Mouse (Mus musculus) lung, embryonic 14.5 days (tissue): ENCODE results near the gene Smg6. TPM values are rescaled to one million over a fixed set of nuclear protein-coding genes. Genes with fewer than 3 reads are reported as not detected.

Source experiments
- ATAC-seq: fragments of 200-750 bp; cut with Nextera tagmentation; 2 replicates; pipeline ENCODE4 v1.8.0; 2017; ENCODE audit warnings: mild to moderate bottlenecking, moderate TSS enrichment, moderate library complexity; ENCODE audit not compliant: insufficient read depth
- DNase-seq: peaks from one replicate; pipeline ENCODE4 v3.0.0-alpha.2; 2015
- H3K27ac ChIP-seq: fragments of 300-500 bp; sonication (generic); 2 replicates; pipeline ENCODE4 v1.5.1; 2014; ENCODE audit warnings: low read depth, mild to moderate bottlenecking, moderate library complexity
- H3K27me3 ChIP-seq: fragments of 300-500 bp; sonication (generic); 2 replicates; pipeline ENCODE4 v1.6.1; 2014; ENCODE audit warnings: low read length, control low read depth; ENCODE audit not compliant: insufficient read depth
- H3K36me3 ChIP-seq: fragments of 300-500 bp; sonication (generic); 2 replicates; pipeline ENCODE4 v1.6.1; 2014; ENCODE audit warnings: control low read depth; ENCODE audit not compliant: insufficient read depth
- H3K4me1 ChIP-seq: fragments of 300-500 bp; sonication (generic); 2 replicates; pipeline ENCODE4 v1.6.1; 2014; ENCODE audit warnings: antibody characterized with exemption, control low read depth; ENCODE audit not compliant: insufficient read depth
- H3K4me2 ChIP-seq: fragments of 300-500 bp; sonication (generic); 2 replicates; pipeline ENCODE4 v1.6.1; 2014; ENCODE audit warnings: mild to moderate bottlenecking
- H3K4me3 ChIP-seq: fragments of 300-500 bp; sonication (generic); 2 replicates; pipeline ENCODE4 v1.5.1; 2014; ENCODE audit warnings: low read depth, low read length
- H3K9ac ChIP-seq: fragments of 300-500 bp; sonication (generic); 2 replicates; pipeline ENCODE4 v1.6.1; 2014
- H3K9me3 ChIP-seq: fragments of 300-500 bp; sonication (generic); 2 replicates; pipeline ENCODE4 v1.6.1; 2016; ENCODE audit warnings: low read depth, low read length, control low read depth
- CTCF ChIP-seq: IDR thresholded peaks from 2 replicates; pipeline ENCODE4 v1.5.1; 2016; ENCODE audit warnings: antibody characterized with exemption, low read depth
- WGBS: fragments of 180-500 bp; shearing (Covaris S2); extraction: QIAGEN DNeasy Blood & Tissue Kit; methylation state at CpG from one replicate; pipeline ENCODE4 v1.1.7; 2014; 5-methylcytosine and 5-hydroxymethylcytosine counted together
- polyA plus RNA-seq: library from polyadenylated mRNA; unstranded; fragments of >200 nt; fragmentation: Nextera tagmentation; extraction: Ambion mirVana; gene quantifications from 2 replicates; pipeline ENCODE4 v1.2.1, GENCODE M21; 2014

Smg6 gene
- polyA plus RNA-seq, 1 experiment from 2014 or later: 16.4 TPM

DNA sequence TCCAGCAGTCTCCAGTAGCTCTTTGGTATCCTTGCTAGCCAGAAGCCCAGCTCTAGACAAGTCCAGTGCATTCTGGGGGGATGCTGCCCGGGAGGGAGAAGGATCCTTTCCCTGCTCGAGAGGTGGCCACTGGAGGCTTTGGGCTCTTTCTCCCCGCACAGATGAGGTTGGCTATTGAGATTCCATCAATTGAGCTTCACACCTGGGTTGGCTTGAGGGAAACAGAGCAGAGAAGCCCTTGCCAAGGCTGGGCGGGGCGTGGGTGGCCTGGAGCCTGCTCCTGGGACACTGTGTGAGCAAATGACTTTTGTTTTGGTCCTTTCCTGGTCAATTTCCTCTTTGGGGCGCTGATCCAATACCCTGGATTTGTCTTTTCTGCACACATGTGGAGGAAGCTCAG, 270.5 kb downstream of the Smg6 start:
- no peak for DNase-seq

DNA sequence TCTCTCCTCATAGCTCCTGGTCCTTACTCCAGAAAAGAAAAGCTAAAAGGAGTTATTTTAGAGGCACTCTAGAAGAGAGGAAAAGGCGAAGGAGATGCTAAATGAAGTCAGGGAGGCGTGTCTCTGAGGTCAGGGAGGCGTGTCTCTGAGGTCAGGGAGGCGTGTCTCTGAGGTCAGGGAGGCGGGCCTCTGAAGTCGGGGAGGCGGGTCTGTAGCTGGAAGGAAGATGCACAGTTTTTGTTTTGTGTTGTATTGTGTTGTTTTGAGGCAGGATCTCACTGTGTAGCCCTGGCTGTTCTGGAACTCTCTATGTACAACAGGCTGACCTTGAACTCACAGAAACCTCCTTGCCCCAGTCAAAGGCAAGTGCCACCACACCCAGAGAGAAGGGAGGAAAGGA, 272.3 kb downstream of the Smg6 start:
- peaks cover 3% of the 10 kb centered on the region for H3K4me1 ChIP-seq
- H3K4me2 ChIP-seq: no peak overlapping the region
- peaks cover 45% of the 10 kb centered on the region for H3K27me3 ChIP-seq
- no peaks in the 10 kb centered on the region; the same call in 1 of the 2 replicates for H3K9me3 ChIP-seq
- WGBS: 40% methylated on average over 7 of the region's 7 CpGs
- no peak overlapping the region for H3K27ac ChIP-seq
- H3K9ac ChIP-seq: no peak overlapping the region
- TF ChIP-seq CTCF: no peak
- no peak overlapping the region for H3K4me3 ChIP-seq
- DNase-seq (no peak), ATAC-seq (no peak)
- H3K36me3 ChIP-seq: no peaks in the 10 kb centered on the region

More for the DNA sequence above, 270.5 kb downstream of the Smg6 start:
- Histone ChIP-seq H3K36me3 (no peaks in the 10 kb centered on the region), H3K4me3 (no peak overlapping the region), H3K27me3 (peaks cover 47% of the 10 kb centered on the region), H3K9me3 (no peaks in the 10 kb centered on the region; the same call in 1 of the 2 replicates), H3K9ac (no peak overlapping the region), H3K27ac (no peak overlapping the region), H3K4me2 (no peak overlapping the region), H3K4me1 (peaks cover 4% of the 10 kb centered on the region)
- no peak for ATAC-seq
- no peak for TF ChIP-seq CTCF
- 56% methylated on average over 6 of the region's 6 CpGs for WGBS

DNA sequence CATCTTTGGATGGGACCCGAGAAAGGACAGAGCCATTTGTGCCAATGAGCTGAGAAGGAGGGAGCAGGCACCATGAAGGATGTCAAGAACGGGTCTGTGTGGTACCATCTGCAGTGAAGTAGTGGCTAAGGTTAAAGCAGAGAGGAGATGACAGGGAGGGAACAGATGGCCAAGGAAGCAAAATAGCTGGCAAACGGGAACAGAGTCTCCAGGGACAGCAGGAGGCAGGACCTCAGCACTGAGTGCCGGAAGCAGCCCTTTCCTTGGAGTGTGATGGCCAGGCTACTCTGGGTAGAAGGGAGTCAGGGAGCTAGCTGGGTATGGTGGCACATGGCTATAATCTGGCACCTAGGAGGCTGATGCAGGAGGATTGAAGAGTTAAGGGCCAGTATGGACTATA, 273.2 kb downstream of the Smg6 start:
- DNase-seq (no peak), ATAC-seq (no peak)
- Histone ChIP-seq H3K36me3 (no peaks in the 10 kb centered on the region), H3K4me3 (no peak overlapping the region), H3K27ac (no peak overlapping the region), H3K4me2 (no peak overlapping the region), H3K9me3 (no peaks in the 10 kb centered on the region; the same call in 1 of the 2 replicates), H3K27me3 (peaks cover 37% of the 10 kb centered on the region), H3K9ac (no peak overlapping the region), H3K4me1 (no peaks in the 10 kb centered on the region; the same call in 1 of the 2 replicates)
- no peak for TF ChIP-seq CTCF
- WGBS: 63% methylated on average over 4 of the region's 4 CpGs

- H3K4me1 ChIP-seq: no peaks in the 10 kb centered on the region
- TF ChIP-seq CTCF: no peak
Observed at GRCm38 (mm10) chr11:75199951-75200350, 274.3 kb downstream of the Smg6 start.

DNA sequence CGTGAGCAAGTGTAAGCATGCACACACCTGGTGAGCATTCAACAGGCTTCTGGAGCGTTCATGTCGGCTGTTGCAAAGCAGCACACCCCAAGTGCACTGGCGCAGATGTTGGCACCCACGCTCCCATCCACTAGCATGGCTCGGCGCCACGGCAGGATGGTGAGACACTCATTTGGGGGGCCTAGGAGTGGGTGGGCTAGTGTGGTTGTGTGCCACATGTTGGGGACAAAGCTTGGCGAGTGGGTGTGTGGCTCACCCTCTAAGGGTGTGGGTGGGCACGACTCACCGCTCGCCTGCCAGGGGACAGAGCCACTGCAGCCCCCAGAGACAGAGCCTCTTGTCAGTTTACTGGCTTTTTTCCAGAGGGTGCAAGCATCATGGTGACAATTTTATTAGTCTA, 275.3 kb downstream of the Smg6 start:
- WGBS: 83% methylated on average over 12 of the region's 12 CpGs
- TF ChIP-seq CTCF: no peak
- H3K9ac ChIP-seq: no peak overlapping the region
- peaks cover 16% of the 10 kb centered on the region for H3K27me3 ChIP-seq
- no peaks in the 10 kb centered on the region for H3K4me1 ChIP-seq
- H3K4me3 ChIP-seq: no peak overlapping the region
- ATAC-seq (no peak), DNase-seq (no peak)
- H3K9me3 ChIP-seq: no peaks in the 10 kb centered on the region; the same call in 1 of the 2 replicates
- no peak overlapping the region for H3K27ac ChIP-seq
- no peaks in the 10 kb centered on the region for H3K36me3 ChIP-seq
- no peak overlapping the region for H3K4me2 ChIP-seq

More at GRCm38 (mm10) chr11:75199951-75200350, 274.3 kb downstream of the Smg6 start:
- no peak overlapping the region for H3K9ac ChIP-seq
- DNase-seq (no peak), ATAC-seq (no peak)
- no peak overlapping the region for H3K4me3 ChIP-seq
- H3K36me3 ChIP-seq: no peaks in the 10 kb centered on the region
- peaks cover 26% of the 10 kb centered on the region for H3K27me3 ChIP-seq
- no peaks in the 10 kb centered on the region; the same call in 1 of the 2 replicates for H3K9me3 ChIP-seq
- 58% methylated on average over 5 of the region's 5 CpGs for WGBS
- no peak overlapping the region for H3K4me2 ChIP-seq
- H3K27ac ChIP-seq: no peak overlapping the region

GRCm38 (mm10) chr11:75201721-75202120, 276.1 kb downstream of the Smg6 start:
- no peak for TF ChIP-seq CTCF
- no peaks in the 10 kb centered on the region for H3K36me3 ChIP-seq
- H3K4me2 ChIP-seq: no peak overlapping the region
- no peak overlapping the region for H3K9ac ChIP-seq
- no peak overlapping the region for H3K27ac ChIP-seq
- H3K4me3 ChIP-seq: no peak overlapping the region
- no peaks in the 10 kb centered on the region; the same call in 1 of the 2 replicates for H3K9me3 ChIP-seq
- peaks cover 8% of the 10 kb centered on the region; the same call in 1 of the 2 replicates for H3K27me3 ChIP-seq
- H3K4me1 ChIP-seq: no peaks in the 10 kb centered on the region
- 34% methylated on average over 8 of the region's 8 CpGs for WGBS
- ATAC-seq (no peak), DNase-seq (peak; percentile 20)

- H3K9ac ChIP-seq: no peak overlapping the region
- H3K27ac ChIP-seq: no peak overlapping the region
Observed at GRCm38 (mm10) chr11:75203926-75204325, 278.3 kb downstream of the Smg6 start.

More at GRCm38 (mm10) chr11:75203926-75204325, 278.3 kb downstream of the Smg6 start:
- Histone ChIP-seq H3K36me3 (no peaks in the 10 kb centered on the region), H3K9me3 (no peaks in the 10 kb centered on the region; the same call in 1 of the 2 replicates), H3K27me3 (no peaks in the 10 kb centered on the region), H3K4me3 (no peak overlapping the region), H3K4me2 (no peak overlapping the region), H3K4me1 (no peaks in the 10 kb centered on the region)
- 60% methylated on average over 4 of the region's 4 CpGs for WGBS
- no peak for ATAC-seq
- no peak for DNase-seq
- TF ChIP-seq CTCF: no peak
